Mouse (Mus musculus): Measurements from ENCODE around the gene Cog5.
A peak's percentile ranks its signal among the peaks of the same experiment; 100 is the strongest.

Gene Cog5

DNA sequence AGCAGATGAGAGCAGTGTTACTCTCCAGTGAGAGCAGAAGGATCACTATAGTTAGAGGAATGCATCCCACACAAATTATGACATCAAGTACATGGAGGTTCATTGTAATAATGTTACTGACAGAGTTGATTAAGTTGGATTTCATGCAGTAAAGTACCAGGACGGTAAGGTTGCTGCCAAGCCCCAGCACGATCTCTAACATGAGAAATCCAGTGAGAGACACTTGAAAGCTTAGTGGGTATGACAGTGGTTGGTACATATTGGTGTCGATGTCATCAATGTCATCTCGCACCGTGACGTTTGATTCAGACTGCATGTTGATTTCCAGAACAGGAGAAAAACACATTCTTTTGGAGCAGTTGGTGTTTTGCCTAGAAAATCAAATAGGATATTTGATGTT lies 55.0 kb downstream of the Cog5 start:
- no peak for DNase-seq (ENCODE audit: low spot score)

DNA sequence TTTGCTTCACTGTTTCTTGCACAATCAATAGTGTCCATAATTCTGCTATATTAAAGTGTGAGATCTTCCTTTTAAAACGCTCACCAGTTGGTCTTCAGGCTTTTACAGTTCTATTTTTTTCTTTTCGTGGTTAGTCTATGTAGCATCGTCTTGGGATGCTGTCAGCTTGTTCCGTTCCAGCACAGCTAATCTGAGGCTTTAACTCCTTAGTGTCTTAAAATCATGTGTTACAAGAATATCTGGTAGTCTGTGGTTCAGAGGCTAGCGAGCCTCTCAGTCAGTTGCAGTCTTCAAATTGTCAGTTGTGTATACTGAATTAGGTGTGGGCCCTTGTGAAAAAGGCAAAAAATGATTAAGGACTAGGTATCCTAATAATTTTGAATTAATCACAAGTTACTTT lies 57.6 kb downstream of the Cog5 start:
- no peak for DNase-seq (ENCODE audit: low spot score)

DNA sequence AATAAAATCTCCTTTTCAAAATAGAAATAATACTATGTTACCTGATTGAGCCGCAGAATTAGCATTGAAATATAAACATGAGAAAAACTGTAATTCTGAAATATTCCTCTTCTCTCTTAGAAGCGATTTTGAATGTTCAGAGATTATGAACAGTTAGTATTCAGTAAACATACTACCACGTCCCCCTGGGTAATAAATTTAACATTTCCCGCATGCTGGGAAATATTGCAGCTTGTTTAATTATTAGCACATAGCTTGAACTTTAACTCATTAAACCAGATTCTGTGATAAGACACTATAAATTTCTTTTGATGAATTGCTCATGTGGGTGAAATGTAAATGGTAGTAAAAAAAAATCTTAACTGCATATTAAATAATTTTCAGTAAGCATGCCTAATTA lies 58.1 kb downstream of the Cog5 start:
- DNase-seq (ENCODE audit: low spot score) = no peak

DNA sequence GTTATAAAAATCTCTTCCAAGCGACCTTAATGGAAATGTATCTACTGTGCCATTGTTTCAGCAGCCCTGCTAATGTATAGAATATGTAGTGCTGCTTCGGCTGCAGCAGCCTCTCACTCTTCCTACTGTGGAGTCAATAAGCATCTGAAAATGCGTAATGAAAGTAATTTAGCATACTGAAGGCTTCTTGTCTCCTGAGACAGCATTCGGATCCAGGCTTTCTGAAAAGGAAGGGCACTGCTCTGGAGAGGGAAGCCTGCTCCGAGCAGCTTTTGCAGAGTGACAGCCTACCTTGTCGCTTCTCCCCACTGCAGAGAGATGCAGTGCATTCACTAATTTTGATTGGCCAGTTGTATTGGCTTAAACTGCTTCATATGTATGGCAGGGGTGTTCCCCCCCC lies 58.9 kb downstream of the Cog5 start, which contains the start of gene Gpr22:
Gene Gpr22 (minus strand): TSS at position 348 of the 400 bp plus-strand sequence.
- DNase-seq (ENCODE audit: low spot score) = no peak

DNA sequence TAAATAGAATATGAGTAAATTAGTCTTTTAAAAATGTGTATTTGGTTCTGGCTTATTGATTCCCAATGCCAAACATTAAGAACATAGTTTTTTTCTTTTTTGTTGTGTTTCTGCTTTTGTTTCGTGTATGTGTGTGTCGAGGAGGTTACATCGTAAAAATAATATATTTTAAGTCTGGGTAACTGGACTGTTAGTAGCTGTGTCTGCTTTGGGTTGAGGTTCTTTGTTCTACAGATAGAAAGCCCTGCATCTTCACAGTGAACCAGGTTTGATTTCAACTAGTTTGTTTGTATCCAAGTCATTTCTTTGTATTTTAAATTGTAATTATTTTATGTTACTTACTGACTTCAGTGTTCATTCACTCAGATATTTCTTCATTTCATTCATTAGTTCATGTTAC lies 59.4 kb downstream of the Cog5 start:
- DNase-seq (ENCODE audit: low spot score) = no peak

DNA sequence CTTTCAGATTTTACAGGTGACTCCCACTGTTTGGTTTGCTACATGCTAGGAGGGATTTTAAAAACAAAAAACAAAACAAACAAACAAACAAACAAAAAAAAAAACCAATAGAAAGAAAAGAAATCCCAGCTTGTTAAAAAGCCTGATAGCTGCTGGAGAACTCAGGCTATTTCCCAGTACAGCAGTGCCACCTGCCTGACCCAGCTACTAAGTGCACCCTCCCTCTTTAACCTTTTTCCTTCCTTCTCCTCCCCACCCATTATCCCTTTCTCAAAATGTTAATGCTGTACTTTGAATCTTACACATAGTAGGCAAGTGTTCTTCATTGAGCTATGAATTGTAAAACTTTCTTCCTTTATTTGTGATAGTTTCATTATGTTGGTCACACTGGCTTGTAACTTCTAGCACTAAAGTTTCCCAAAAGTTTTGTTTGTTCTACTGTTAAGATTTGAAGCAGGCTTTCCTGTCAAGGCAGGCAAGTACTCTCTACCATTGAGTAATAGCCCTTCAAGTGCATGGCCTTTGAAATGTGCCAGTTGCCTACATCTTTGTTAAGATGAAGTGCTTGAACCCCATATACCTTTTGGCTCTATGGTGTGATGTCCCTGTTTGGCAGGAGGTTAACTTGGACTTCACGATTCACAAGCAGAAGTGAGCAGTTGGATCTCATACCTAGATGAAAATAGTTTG lies 65.1 kb downstream of the Cog5 start:
- DNase-seq (ENCODE audit: low spot score) = no peak

DNA sequence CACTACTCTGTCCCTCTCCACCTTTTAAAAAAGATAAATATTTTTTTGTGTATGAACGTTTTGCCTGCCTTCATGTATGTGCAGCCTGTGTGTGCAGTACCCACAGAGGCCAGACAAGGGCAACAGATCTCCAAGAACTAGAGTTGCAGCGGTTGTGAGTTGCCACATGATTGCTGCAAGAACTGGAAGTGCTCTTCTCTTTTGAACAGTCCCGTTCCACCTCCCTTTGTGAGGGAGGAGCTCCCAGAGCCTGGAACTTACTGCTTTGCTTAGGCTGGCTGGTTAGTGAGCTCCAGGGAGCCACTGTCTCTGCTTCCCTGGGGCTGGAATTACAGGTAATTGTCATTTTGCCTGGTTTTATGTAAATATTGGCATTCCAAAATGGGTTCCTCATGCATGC lies 69.9 kb downstream of the Cog5 start:
- no peak for DNase-seq (ENCODE audit: low spot score)

DNA sequence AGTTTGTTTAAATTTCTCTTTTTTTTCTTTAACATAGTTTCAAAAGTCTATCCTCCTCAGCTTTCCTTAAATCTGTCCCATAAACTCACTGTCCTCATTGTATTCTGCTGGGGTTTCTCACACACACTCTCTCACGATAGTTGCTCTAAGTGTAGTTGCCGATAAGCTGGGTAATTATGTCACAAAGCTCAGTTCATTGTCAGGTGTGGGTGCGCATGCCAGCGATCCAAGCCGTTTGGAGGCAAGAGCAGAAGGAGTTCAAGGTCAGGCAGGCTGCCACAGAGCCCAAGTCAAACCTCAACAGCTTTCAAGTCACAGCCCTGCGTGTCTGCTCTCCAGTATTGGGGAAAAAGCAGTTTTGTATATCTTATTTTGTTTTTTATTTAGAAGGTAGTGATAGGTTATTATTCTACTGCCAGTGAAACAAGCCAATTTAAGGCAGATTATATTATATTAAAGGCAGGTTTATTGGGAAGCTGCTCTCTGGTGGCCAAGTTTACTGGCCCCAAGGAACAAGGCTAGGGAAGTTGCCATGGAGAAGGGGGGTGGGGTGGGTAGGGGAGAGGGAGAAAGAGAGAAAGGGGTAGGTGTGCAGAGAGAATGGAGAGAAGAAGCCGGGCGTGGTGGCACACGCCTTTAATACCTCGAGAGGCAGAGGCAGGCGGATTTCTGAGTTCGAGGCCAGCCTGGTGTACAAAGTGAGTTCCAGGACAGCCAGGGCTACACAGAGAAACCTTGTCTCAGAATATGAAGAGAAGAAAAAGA lies 71.0 kb downstream of the Cog5 start:
- no peak for DNase-seq (ENCODE audit: low spot score)

DNA sequence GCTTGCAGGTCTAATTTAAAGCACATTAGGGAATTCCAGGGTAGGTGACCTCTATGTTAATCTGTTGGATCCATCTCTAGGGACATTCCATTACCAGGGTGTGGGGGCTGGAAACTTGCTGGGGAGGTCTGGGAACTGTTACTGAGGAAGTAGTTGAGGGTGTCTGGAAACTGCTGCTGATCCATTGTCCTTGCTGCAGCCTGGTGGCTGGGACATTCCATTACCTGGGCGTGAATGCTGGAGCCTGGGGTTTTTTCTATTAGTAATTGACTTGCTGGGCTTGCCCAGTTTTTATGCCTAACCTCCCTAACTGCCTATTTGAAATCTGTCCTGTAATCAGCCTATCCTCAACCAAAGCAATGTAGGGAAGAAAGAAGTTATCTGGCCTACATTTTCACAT lies 72.0 kb downstream of the Cog5 start:
- no peak for DNase-seq (ENCODE audit: low spot score)

DNA sequence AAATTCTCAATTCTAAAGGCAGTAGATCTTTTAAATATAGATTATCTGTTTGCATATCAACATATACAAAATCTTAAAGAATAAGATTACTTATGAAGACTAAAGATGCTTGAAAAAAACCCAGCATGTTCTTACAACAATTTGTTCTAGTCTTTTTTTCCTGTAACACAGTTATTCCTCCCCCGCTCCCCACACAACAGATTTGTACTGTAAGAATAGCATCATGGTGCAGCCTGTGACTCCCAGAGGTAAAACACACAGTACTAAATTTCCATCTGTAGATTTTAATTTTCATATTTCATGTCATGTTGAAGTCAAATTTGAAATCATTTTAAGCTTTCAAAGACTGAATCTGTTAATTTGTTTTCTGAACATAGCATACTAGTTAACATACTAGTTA lies 75.5 kb downstream of the Cog5 start:
- peak; percentile 68 for DNase-seq (ENCODE audit: low spot score)

DNA sequence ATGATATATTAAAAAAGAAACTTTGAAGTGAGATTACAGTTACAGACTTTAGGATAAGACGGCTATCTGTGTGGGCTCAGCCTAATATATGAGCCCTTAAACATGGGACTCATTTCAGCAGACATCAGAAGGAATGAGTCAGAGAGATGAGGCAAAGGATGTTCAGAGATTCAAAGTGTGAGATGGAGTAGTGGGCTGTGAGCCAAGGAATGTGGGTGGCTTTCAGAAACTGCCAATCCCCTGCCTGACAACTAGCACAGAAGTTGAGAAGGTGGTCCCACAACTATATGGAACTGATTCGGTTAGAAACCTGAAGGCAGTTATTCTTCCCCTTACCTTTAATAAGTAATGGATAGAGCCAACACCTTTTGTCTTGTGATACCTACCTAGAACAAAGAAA lies 79.9 kb downstream of the Cog5 start:
- DNase-seq (ENCODE audit: low spot score) = no peak

DNA sequence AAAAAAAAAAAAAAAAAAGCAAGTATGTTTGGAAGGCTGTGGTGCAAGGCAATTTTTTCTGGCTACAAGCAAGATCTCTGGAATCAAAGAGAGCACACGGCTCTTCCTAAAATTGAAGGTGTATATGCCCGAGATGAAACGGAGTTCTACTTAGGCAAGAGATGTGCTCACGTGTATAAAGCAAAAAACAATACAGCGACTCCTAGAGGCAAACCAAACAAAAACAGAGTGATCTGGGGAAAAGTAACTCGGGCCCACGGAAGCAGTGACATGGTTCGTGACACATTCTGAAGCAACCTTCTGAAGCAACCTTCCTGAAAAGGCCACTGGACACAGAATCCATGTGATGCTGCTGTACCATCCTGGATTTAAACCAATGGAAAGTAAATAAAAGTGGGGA lies 92.6 kb downstream of the Cog5 start:
- no peak for DNase-seq (ENCODE audit: low spot score)

DNA sequence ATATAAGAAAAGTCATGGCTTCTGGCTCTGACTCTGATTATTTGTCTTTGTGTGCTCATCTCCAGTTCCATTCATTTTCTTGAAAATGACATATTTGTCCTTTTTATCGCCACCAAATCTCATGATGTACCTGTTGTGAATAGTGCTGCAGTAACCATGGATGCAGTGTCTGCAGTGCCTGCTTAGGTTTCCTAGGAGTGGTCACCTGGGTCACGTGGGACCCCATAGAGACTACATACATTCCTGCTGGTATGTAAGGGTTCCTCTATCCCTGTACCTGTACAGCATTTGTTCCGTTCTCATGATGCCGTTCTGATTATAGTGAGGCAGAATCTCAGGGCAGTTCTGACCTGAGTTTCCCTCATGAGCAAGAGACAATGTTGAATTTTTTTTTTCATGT lies 95.2 kb downstream of the Cog5 start:
- no peak for DNase-seq (ENCODE audit: low spot score)

DNA sequence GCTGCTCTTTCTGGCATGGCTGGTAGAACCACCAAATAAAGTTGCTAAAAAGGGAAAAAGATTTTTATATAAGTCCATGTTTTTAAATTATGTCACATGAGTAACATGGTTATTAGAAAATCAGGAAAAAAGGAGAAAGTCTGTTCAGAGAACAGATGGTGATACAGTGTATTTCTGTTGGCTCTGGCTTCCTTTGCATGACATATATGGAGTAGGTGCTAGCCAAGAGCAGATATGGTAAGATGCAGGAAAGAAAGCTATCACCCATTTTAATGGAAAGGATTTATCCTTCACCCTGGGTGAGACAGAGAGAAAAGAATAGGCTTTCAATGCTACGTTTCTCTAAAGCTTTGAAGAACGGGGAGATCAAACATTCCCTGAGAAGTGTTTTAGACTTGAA lies 99.8 kb downstream of the Cog5 start:
- no peak for DNase-seq (ENCODE audit: low spot score)

DNA sequence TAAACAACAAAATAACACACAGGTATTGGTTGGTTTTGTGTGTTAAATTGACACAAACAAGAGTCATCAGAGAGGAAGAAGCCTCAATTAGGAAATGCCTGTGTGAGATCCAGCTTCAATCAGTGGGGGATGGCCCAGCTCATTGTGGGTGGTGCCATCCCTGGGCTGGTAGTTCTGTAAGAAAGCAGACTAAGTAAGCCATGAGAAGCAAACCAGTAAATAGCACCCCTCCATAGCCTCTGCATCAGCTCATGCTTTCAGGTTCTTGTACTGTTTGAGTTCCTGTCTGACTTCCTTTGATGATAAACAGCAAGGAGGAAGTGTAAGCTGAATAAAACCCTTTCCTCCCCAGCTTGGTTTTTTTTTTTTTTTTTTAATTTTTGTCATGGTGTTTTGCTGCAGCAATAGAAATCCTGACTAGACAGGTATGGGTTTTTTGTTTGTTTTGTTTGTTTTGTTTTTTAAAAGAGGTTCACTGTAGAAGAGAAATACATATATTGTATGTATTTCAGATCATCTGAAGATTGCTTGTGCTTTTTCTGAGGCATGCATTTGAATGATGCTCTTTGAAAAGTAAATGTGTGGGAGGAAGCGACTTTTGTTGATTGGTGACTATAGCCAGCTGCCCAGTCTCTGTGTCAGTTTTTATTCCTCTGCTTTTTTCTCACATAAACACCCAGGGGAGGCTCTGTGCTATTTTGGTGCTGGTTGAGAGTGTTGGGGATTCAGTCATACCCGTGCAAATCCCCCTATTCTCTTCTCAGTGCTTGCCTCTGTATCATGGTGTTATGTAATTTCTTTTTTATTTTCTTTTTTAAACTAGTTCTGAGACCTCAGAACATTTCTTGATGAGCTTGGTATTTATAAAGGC lies 101.5 kb downstream of the Cog5 start:
- no peak for DNase-seq (ENCODE audit: low spot score)

DNA sequence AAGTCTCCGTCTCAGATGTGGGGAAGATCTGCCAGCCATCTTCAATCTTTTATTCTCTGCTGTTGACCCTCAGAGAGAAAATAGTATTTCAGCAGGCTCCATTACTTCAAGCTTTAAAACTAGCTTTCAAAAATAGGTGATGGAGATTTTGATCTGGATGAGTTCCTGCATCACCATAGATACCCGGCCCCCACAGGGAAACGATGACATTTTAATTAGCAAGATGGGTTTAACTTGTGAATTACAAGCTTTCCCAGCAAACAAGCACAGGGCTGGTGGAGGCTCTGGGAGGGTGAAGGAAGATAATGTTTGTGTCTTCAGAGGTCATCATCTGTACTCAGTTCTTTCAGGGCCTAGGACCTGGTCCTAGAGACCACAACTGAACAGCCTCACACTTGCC lies 118.9 kb downstream of the Cog5 start:
- no peak for DNase-seq (ENCODE audit: low spot score)

DNA sequence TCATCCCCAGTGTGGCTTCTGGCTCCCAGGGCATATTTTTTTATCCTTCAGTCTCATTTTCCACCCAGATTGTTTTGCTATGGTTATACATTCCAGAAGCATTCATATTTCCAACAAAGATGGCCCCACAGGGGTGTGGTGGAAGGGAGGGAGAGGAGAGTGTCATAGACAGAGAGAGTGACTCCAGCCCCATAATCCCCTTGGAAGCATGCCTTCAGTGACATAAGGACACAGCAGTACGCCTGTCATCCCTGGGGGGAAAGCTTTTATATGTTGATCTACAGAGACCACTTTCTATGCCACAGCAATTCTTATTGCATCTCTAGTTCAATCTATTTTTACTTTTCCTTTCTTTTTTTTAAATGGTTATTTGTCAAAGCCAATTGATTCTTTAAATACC lies 129.6 kb downstream of the Cog5 start:
- DNase-seq (ENCODE audit: low spot score) = no peak

DNA sequence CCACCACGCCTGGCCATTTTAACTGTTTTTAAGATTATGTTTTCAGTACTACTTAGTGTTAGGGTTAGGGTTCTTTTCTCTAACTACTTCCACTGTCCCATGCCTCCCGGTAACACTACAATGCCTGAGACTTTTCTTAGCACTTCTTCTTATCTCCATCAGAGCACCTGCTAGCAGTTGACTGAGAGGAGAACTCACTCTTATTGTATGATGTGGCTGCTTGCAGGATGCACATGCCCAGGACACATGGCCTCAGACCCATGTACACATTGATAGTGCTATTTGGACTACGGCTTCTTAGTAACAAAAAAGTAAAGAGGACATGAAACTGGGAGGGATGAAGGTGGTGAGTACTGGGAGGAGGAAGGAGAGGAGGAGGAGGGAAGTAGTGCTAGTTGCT lies 133.9 kb downstream of the Cog5 start:
- no peak for DNase-seq (ENCODE audit: low spot score)

DNA sequence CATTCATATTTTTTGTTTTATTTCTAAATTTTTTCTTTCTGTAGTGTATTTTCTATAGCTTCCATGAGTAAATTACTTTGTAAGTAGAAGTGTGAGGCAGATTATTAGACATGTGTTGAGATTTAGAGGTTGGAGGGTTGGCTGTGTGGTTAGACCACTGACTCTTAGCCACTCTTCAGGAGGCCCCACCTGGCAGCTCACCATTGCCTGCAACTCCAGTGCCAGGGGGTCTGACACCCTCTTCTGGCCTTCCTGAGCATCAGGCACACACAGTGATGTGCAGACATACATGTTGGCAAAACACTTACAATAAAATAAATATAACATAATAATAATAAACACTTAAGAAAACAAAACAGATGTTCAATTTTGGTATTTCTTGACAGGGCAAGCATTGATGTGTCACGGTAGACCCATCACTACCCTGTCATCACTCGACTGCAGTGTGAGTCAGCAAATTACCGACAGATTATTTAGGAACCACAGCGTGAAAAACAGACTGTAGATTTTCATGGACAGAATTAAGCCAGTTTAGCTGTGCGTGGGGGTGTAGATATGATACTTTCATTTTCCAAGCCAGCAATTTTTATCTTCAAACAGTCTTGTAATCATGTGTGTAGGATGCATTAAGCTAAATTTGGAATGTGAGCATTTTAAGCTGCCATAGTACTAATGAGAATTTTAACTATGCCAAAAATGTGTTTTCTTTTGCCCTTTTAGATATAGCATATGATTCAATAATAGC lies 151.9 kb downstream of the Cog5 start:
- no peak for DNase-seq (ENCODE audit: low spot score)

DNA sequence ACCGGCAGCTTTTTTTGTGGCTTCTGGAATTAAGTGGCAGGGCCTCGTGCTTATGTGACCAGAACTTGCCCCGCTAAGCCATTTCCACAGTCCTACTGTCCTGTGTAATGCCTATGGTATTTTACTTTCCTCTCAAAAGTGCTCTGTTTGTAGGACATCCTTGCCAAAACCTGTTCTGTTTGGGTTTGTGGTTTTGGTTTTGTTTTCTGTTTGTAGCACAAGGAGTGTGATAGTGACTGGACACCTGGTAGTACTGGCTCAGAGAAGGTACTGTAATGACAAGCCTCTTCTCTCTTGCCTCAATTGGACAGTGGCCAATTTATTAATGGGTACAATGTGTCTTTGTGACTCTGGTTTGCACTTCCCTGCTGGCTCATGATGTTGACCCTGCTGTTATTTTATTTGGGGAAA lies 163.4 kb downstream of the Cog5 start:
- no peak for DNase-seq (ENCODE audit: low spot score)

DNA sequence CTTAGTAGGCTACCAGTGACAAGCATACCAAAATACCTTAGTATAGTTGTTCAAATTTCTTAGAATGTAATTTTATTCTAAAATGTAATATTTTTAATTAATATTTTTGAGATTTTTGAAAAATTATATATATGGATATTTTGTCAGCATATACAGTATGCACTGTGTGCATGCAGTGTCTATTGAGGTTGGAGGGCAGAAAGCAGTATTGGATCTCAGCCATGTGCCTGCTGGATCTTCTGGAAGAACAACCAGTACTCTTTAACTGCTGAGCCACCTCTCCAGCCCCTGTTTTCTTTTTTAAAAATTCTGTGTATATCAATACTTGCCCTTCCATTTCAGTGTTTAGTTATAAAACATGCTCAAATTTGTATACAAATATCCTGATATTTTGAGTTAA lies 164.4 kb downstream of the Cog5 start:
- DNase-seq (ENCODE audit: low spot score) = no peak

DNA sequence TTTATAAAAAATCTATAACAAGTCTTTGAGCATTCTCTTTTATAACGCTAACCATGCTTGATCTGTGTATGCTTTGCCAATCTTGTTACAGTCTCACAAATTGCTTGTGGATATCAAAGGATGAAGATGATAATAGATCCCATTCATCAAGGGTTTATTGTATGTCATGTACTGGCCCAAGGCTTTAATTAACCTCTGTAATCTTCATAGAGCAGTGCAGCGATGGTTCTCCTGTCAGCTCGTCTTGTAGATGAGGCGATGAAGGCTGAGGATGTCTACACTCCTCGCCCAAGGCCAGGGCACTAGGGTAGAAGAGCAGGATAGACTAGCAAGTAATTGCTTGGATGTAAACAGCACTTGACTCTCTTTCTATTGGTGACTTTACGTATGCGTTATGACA lies 164.9 kb downstream of the Cog5 start:
- DNase-seq (ENCODE audit: low spot score) = no peak

Measured in layer of hippocampus, adult 9-10 months (tissue).